Mouse (Mus musculus): ENCODE results near the gene Cd68. TPM values are rescaled to one million over a fixed set of nuclear protein-coding genes. Genes with fewer than 3 reads are reported as not detected.
A peak's percentile ranks its signal among the peaks of the same experiment; 100 is the strongest.

The Cd68 gene
- polyA plus RNA-seq, 1 experiment from 2014 or later, result 43.6 TPM

DNA sequence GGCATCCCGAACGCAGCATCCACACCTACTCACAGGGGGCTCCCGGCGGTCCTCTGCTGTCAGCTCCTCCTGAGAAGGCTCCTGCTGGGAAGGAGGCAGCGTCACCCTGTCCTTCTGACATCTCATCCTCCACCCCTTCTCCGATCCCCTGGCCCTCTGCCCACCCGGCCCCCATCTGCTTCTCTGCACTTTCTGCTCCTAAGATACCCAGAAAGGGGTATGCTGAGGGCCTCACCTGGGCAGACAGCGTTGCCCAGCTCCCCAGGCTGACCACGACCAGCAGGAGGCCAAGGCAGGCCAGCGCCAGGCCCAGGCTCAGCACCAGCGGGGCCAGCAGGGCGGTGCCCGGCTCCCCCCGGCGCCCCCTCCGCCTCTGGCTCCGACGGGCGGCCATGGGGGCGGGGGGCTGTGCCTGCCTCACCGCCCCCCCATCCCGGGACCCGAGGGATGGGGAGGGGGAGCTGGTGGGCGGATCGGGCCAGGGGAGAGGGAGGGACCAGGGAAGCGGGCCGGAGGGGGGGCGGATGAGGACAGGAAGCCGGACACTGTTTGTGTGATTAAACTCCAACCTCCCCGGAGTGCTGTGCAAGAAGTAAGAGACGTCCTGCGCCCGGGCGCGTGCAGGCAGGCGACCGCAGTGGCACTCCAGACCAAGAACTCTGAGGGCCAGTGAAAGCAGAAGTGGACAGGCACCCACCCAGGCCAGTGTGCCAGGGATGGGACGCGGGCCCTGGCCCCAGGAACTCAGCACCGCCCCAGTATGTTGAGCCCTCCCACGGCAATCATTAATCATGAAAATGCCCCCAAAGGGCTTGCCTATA is 29.6 kb upstream of the Cd68 start, which contains the start of the genes Tnfsf12 and Tnfsfm13:
Gene Tnfsf12 (minus strand): TSS at position 489 of the 821 bp plus-strand sequence.
Gene Tnfsfm13 (minus strand): TSS at position 738 of the 821 bp plus-strand sequence.
- peak; percentile 85 for DNase-seq (ENCODE audit: low spot score)
- 0 out of 2 replicates have a peak, but pooled peaks cover 6% of the 10 kb centered on the region for H3K36me3 ChIP-seq (ENCODE audit: insufficient read depth, low read length)
- H3K27me3 ChIP-seq (replicated peaks; ENCODE audit: insufficient read depth, low read length), result no peaks in the 10 kb centered on the region
- H3K4me1 ChIP-seq (ENCODE audit: insufficient read depth, low read depth, low read length), result peaks cover 7% of the 10 kb centered on the region; the same call in 1 of the 2 replicates
- peak within 1 kb of the TSS; percentile 87 for H3K27ac ChIP-seq (ENCODE audit: low read length)
- H3K9ac ChIP-seq (replicated peaks; ENCODE audit: low read depth), result peak within 1 kb of the TSS; percentile 87
- H3K4me2 ChIP-seq (replicated peaks; ENCODE audit: low read depth, low read length), result peak within 1 kb of the TSS; percentile 85
- TF ChIP-seq CTCF (IDR thresholded peaks at IDR 0.05), result peak; percentile 53
- no peak for TF ChIP-seq EP300 (IDR thresholded peaks at IDR 0.05)
- H3K9me3 ChIP-seq (ENCODE audit: low read length), result no peaks in the 10 kb centered on the region
- H3K4me3 ChIP-seq (ENCODE audit: low read depth, low read length), result peak within 1 kb of the TSS; percentile 64
- peak; percentile 87 for ATAC-seq
- 3% methylated on average over 28 of the region's 41 CpGs for WGBS

GRCm38 (mm10) chr11:69695046-69695360 is 29.1 kb upstream of the Cd68 start:
- peak overlapping the region; percentile 87 for H3K27ac ChIP-seq (ENCODE audit: low read length)
- no peak for TF ChIP-seq CTCF (IDR thresholded peaks at IDR 0.05)
- no peak for TF ChIP-seq EP300 (IDR thresholded peaks at IDR 0.05)
- ATAC-seq (no peak; the same call in 1 of the 2 replicates), DNase-seq (ENCODE audit: low spot score) (peak; percentile 44)
- H3K4me2 ChIP-seq (replicated peaks; ENCODE audit: low read depth, low read length), result peak overlapping the region; percentile 85
- 0 out of 2 replicates have a peak, but pooled peaks cover 6% of the 10 kb centered on the region for H3K36me3 ChIP-seq (ENCODE audit: insufficient read depth, low read length)
- peak overlapping the region; percentile 64 for H3K4me3 ChIP-seq (ENCODE audit: low read depth, low read length)
- WGBS, result 20% methylated on average over 6 of the region's 6 CpGs
- peak overlapping the region; percentile 87 for H3K9ac ChIP-seq (replicated peaks; ENCODE audit: low read depth)
- peaks cover 7% of the 10 kb centered on the region; the same call in 1 of the 2 replicates for H3K4me1 ChIP-seq (ENCODE audit: insufficient read depth, low read depth, low read length)
- no peaks in the 10 kb centered on the region for H3K27me3 ChIP-seq (replicated peaks; ENCODE audit: insufficient read depth, low read length)
- H3K9me3 ChIP-seq (ENCODE audit: low read length), result no peaks in the 10 kb centered on the region

DNA sequence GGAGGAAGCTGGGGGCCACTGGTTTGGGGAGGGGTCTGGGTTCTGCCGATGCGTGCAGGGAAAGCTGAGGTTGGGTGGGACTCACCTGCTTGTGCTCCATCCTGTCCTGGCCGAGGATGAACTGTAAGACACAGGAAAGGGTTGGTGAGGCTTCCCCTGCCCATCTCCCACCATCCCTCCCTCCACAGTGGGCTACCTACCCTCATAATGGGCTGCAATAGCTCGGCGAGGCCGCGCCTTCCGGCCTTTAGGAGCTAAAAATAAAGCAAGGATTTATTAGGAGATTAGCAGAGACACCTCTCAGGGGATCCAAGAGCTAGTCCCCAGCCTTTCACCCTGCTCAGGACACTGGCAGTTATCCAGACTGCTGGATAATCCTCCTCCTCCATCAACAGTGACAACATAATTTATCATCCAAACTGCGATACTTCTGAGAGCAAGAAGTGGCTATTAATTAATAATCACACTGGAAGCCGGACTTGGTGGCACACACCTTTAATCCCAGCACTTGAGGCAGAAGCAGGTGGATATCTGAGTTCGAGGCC is 27.5 kb upstream of the Cd68 start:
- H3K36me3 ChIP-seq (ENCODE audit: insufficient read depth, low read length), result 0 out of 2 replicates have a peak, but pooled peaks cover 6% of the 10 kb centered on the region
- H3K27ac ChIP-seq (ENCODE audit: low read length), result no peak overlapping the region
- ATAC-seq (no peak), DNase-seq (ENCODE audit: low spot score) (no peak)
- WGBS, result 56% methylated on average over 11 of the region's 11 CpGs
- H3K4me3 ChIP-seq (ENCODE audit: low read depth, low read length), result no peak overlapping the region
- no peak overlapping the region for H3K4me2 ChIP-seq (replicated peaks; ENCODE audit: low read depth, low read length)
- no peaks in the 10 kb centered on the region for H3K27me3 ChIP-seq (replicated peaks; ENCODE audit: insufficient read depth, low read length)
- H3K4me1 ChIP-seq (ENCODE audit: insufficient read depth, low read depth, low read length), result peaks cover 7% of the 10 kb centered on the region; the same call in 1 of the 2 replicates
- no peaks in the 10 kb centered on the region for H3K9me3 ChIP-seq (ENCODE audit: low read length)
- no peak overlapping the region for H3K9ac ChIP-seq (replicated peaks; ENCODE audit: low read depth)
- TF ChIP-seq CTCF (IDR thresholded peaks at IDR 0.05), result no peak
- TF ChIP-seq EP300 (IDR thresholded peaks at IDR 0.05), result no peak

- DNase-seq (ENCODE audit: low spot score), result no peak
- Histone ChIP-seq H3K9me3 (ENCODE audit: low read length) (no peaks in the 10 kb centered on the region), H3K4me1 (ENCODE audit: insufficient read depth, low read depth, low read length) (peaks cover 7% of the 10 kb centered on the region; the same call in 1 of the 2 replicates), H3K4me2 (replicated peaks; ENCODE audit: low read depth, low read length) (no peak overlapping the region), H3K36me3 (ENCODE audit: insufficient read depth, low read length) (0 out of 2 replicates have a peak, but pooled peaks cover 6% of the 10 kb centered on the region), H3K9ac (replicated peaks; ENCODE audit: low read depth) (no peak overlapping the region), H3K4me3 (ENCODE audit: low read depth, low read length) (no peak overlapping the region), H3K27me3 (replicated peaks; ENCODE audit: insufficient read depth, low read length) (no peaks in the 10 kb centered on the region), H3K27ac (ENCODE audit: low read length) (no peak overlapping the region)
- 87% methylated on average over 5 of the region's 6 CpGs for WGBS
- TF ChIP-seq CTCF (IDR thresholded peaks at IDR 0.05) (no peak), EP300 (IDR thresholded peaks at IDR 0.05) (no peak)
- no peak for ATAC-seq
Measured at GRCm38 (mm10) chr11:69692863-69693262, 26.9 kb upstream of the Cd68 start.

GRCm38 (mm10) chr11:69692196-69692811 is 26.4 kb upstream of the Cd68 start:
- Histone ChIP-seq H3K4me1 (ENCODE audit: insufficient read depth, low read depth, low read length) (peaks cover 7% of the 10 kb centered on the region; the same call in 1 of the 2 replicates), H3K4me3 (ENCODE audit: low read depth, low read length) (no peak overlapping the region), H3K27ac (ENCODE audit: low read length) (no peak overlapping the region), H3K9ac (replicated peaks; ENCODE audit: low read depth) (no peak overlapping the region), H3K9me3 (ENCODE audit: low read length) (no peaks in the 10 kb centered on the region), H3K4me2 (replicated peaks; ENCODE audit: low read depth, low read length) (no peak overlapping the region), H3K27me3 (replicated peaks; ENCODE audit: insufficient read depth, low read length) (no peaks in the 10 kb centered on the region), H3K36me3 (ENCODE audit: insufficient read depth, low read length) (0 out of 2 replicates have a peak, but pooled peaks cover 6% of the 10 kb centered on the region)
- WGBS, result 72% methylated on average over 9 of the region's 9 CpGs
- ATAC-seq (no peak), DNase-seq (ENCODE audit: low spot score) (no peak)
- no peak for TF ChIP-seq CTCF (IDR thresholded peaks at IDR 0.05)
- no peak for TF ChIP-seq EP300 (IDR thresholded peaks at IDR 0.05)

DNA sequence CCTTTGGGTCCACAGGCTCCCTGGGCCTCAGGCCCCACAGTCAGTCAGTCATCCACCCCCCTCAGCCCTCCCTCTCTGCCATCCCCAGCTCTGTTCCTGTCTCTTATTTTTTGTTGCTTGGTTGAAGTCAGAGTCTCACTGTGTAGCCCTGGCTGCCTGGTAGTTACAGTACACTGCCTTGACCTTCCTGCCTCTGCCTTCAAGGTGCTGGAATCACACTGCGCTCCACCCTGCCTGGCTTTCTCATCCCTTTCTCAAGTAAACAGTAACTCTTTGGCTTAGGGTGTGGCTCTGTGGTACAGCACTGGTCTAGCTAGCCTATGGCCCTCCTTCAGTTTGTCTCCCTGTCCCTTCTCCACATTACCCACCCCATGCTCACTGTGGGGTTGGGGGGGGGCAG is 23.9 kb upstream of the Cd68 start:
- no peak for ATAC-seq

More for the DNA sequence above, 23.9 kb upstream of the Cd68 start:
- Histone ChIP-seq H3K4me3 (ENCODE audit: low read depth, low read length) (no peak overlapping the region), H3K27me3 (replicated peaks; ENCODE audit: insufficient read depth, low read length) (no peaks in the 10 kb centered on the region), H3K9me3 (ENCODE audit: low read length) (no peaks in the 10 kb centered on the region), H3K27ac (ENCODE audit: low read length) (no peak overlapping the region), H3K9ac (replicated peaks; ENCODE audit: low read depth) (no peak overlapping the region), H3K4me2 (replicated peaks; ENCODE audit: low read depth, low read length) (no peak overlapping the region), H3K36me3 (ENCODE audit: insufficient read depth, low read length) (0 out of 2 replicates have a peak, but pooled peaks cover 6% of the 10 kb centered on the region), H3K4me1 (ENCODE audit: insufficient read depth, low read depth, low read length) (peaks cover 17% of the 10 kb centered on the region)
- DNase-seq (ENCODE audit: low spot score), result no peak
- TF ChIP-seq CTCF (IDR thresholded peaks at IDR 0.05) (no peak), EP300 (IDR thresholded peaks at IDR 0.05) (no peak)
- WGBS, result 91% methylated on average over 1 of the region's 1 CpGs
